Mouse (Mus musculus): ENCODE data around the gene Arl8b.
"Not testable (repeated sequence)": the region's sequence is repeated elsewhere in the genome, so short reads cannot be mapped to it uniquely, and the experiment has no call there.

The Arl8b gene

GRCm38 (mm10) chr6:108835765-108836691 is 53.1 kb downstream of the Arl8b start:
- peak; percentile 86 for DNase-seq (ENCODE audit: low read depth)

DNA sequence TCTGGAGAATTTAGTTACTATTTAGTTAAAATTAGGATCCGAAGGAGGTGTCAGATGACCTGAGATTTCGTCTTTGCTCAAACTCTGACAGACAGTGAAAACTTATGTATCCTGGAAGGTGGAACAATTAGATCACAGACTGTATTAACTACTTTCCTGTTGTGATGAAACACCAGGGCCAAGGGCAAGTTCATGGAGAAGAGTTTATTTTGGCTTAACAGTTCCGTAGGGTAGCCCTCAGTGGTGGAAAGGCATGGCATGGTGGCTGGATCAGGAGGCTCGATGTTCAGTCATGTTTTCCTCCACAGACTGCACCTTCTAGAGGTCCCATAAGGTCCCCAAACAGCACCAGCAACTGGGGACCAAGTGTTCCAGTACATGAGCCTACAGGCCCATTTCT is 54.2 kb downstream of the Arl8b start:
- no peak for DNase-seq (ENCODE audit: low read depth)

DNA sequence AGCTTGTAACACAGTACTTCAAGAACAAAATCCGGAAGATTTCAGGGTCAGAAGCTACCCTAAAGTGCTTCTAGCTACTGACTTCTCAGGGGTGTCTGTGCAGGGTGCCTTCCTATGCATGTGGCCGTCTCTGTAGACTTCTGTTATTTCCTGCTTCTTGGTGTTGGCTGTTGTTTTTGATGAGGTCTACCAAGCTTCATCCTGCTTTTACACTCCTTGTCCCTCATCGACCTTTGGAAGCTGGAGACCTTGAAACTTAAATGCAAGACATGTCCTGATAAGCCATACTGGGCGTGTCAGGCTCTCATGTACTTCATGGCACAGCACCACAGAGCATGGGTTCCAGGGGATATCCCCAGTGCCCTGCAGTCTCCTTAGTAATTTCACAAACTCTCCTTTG is 55.1 kb downstream of the Arl8b start:
- DNase-seq (ENCODE audit: low read depth) = peak; percentile 60

GRCm38 (mm10) chr6:108839432-108839831 is 56.5 kb downstream of the Arl8b start:
- peak; percentile 58 for DNase-seq (ENCODE audit: low read depth)

GRCm38 (mm10) chr6:108840861-108841640 is 58.2 kb downstream of the Arl8b start:
- no peak for DNase-seq (ENCODE audit: low read depth)

DNA sequence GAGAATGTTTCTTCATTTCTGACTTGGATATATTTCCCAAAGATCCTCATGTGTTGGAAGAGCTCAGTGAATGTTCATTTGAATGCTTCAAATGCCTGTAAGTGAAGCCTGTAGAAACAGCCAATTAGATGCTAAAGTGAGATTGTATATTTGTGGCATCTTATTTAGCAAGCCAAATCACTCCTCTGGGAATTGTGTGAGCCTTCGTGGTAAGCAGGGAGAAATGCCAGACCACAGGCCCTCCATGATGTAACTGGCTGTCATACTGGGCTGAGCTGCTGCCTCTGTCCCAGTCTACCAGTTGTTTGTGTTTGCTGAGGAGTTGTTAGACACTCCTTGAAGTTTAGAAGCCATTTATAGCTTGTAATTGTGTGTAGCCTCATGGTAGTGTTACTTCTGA is 60.8 kb downstream of the Arl8b start:
- DNase-seq (ENCODE audit: low read depth) = no peak

- DNase-seq (ENCODE audit: low read depth) = peak; percentile 56
Observed at GRCm38 (mm10) chr6:108844093-108844492, 61.2 kb downstream of the Arl8b start.

DNA sequence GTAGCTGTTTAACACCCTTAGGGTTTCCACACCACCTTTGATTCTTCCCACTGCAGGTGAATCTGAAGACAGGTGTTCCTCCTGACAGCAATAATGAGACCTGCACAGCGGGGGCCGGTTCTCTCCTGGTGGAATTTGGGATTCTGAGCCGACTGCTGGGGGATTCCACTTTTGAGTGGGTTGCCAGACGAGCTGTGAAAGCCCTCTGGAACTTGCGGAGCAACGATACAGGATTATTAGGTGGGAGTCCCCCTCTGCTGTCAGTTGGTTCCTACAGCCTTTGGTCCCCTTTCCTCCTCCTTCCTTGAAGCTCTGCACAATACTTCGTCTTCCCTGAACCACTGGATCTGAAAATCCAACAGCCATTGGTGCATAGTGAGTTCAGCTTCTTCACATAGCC is 61.9 kb downstream of the Arl8b start:
- no peak for DNase-seq (ENCODE audit: low read depth)

- DNase-seq (ENCODE audit: low read depth) = no peak
Observed at GRCm38 (mm10) chr6:108852088-108852670, 69.3 kb downstream of the Arl8b start.

DNA sequence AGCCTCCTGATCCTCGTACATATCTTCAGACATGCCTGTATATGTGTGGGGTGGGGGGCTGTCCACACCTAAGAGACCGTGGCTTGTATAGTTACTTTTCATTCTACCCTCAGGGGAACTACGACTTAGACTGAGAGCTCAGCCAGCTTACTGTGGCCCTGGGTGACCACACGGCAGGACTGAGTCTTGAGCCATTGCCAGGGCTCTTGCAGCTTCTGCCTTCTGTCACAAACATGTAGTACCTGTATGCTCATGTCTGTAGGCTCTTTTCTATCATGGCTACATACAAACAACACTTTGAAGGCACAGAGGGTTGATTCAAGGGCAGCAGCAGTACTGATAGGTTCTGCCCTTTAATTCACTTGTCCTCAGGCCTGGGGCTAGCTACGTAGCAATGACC is 70.1 kb downstream of the Arl8b start:
- DNase-seq (ENCODE audit: low read depth) = no peak

GRCm38 (mm10) chr6:108858583-108858982 is 75.7 kb downstream of the Arl8b start:
- no peak for DNase-seq (ENCODE audit: low read depth)

GRCm38 (mm10) chr6:108861226-108861625 is 78.3 kb downstream of the Arl8b start:
- no peak for DNase-seq (ENCODE audit: low read depth)

GRCm38 (mm10) chr6:108862548-108862947 is 79.6 kb downstream of the Arl8b start:
- DNase-seq (ENCODE audit: low read depth) = peak; percentile 50

- DNase-seq (ENCODE audit: low read depth) = no peak
Observed at GRCm38 (mm10) chr6:108866317-108866716, 83.4 kb downstream of the Arl8b start.

- not testable (repeated sequence) for DNase-seq (ENCODE audit: low read depth)
Observed at GRCm38 (mm10) chr6:108869031-108869430, 86.1 kb downstream of the Arl8b start.

DNA sequence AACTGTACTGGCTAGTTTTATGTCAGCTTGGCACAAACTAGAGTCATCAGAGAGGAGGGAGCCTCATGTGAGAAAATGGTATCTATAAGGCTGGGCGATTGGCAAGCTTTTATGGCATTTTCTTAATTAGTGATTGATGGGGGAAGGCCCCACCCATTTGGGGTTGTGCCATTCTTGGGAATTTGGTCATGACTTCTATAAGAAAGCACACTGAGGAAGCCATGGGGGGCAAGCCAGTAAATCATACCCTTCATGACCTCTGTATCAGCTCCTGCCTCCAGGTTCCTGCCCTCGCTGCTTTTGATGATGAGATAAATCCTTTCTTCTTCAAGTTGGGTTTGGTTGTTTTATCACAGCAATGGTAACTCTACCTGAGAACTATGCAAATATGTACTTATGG is 87.5 kb downstream of the Arl8b start:
- no peak for DNase-seq (ENCODE audit: low read depth)

DNA sequence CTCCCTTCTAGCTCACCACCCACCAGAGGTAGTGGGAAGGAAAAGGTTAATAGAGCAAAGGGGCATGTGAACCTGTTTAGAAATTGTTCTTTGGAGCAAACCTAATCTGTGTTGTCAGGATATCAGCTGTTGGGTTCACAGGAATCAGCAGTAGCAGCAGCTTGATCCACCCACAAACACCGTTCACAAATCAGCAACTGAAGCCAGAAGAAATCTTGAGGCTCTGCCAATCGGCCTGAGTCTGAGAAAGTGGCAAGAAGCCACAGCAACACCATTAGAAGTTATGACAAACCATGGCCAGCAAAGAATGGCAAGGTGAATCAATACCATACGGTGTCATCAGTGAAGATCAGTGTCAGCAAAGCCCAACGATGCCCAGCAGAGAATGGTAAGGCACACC is 88.4 kb downstream of the Arl8b start:
- no peak for DNase-seq (ENCODE audit: low read depth)
